Mouse (Mus musculus) heart, adult 8-10 months (tissue): ENCODE data around the gene Crisp3. TPM values are rescaled to one million over a fixed set of nuclear protein-coding genes. Genes with fewer than 3 reads are reported as not detected.
"Not testable (repeated sequence)": the region's sequence is repeated elsewhere in the genome, so short reads cannot be mapped to it uniquely, and the experiment has no call there.

Experiments
- DNase-seq: peaks from one replicate; pipeline ENCODE4 v3.0.0; 2022; ENCODE audit warnings: low spot score
- total RNA-seq, 4 experiments: library from RNA; stranded (reverse); gene quantifications; 2 replicates each; pipeline ENCODE4 v1.2.4; 2022

Gene Crisp3
- not detected for total RNA-seq

DNA sequence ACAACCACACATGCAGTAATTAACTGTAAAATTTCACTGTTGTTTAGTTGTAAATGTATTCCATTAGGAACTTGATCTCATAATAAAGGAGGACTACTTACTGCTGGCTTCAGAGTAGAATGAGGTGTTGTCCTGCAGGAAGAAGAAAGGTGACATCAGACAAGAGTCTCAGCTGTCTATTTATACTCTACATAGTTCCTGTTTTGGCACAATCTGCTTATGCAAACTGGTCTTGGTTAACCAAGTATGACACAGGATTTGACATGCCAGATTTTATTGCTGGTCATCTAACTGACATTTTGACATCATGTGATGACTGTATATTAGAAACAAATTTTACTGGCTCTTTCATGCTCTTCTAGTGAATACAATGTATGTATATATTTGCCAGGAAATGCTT lies at the start of gene Crisp3:
TSS of gene Crisp3 (minus strand) at position 154 of the 400 bp plus-strand sequence.
- no peak for DNase-seq

DNA sequence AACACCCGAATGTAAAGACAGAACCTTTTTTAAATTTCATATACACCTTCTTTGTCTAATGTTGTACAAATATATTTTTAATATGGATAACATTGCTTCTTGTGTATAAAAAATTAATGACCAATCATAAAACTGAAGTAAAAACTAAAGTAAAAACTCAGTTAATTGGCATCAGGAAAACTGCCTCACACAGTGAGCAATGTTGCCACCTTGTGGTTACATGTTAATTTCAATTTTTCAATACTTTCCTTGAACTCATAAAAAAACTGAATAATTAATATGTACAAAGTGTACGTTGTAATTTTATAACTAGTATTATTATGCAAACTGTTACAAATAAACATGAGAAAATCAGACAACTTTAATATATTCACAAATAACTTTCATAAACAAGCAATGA lies 43.3 kb upstream of the Crisp3 start:
- DNase-seq: no peak

- no peak for DNase-seq
Measured at GRCm38 (mm10) chr17:40275519-40275918, 33.4 kb upstream of the Crisp3 start.

DNA sequence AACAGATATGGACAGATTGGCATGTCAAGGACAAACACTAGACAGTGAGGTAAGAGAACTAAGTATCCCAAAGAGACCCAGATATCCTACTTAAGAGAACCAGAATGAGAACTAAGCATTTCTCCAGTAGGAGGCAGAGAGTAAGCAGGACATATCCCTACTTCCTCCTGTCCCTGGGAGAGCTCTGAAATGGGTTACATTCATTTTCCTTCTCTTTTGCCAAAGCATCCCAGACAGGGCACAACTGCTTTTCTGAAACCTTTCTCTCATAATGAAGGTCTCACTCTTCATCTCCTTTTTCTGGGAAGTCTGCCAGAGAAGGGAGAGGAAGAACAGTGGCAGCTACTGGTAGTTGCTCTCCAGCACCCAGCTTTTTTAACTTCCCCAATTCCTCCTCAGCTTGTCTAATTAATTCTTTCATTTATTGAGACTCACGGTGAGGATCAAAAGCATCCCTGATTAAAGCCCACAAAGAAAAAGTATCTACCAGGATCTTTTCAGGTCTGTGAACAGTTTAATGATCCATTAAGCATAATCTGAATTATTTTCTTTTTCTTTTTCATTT lies 32.9 kb upstream of the Crisp3 start:
- DNase-seq: no peak

- no peak for DNase-seq
Measured at GRCm38 (mm10) chr17:40252487-40252886, 10.4 kb upstream of the Crisp3 start.

DNA sequence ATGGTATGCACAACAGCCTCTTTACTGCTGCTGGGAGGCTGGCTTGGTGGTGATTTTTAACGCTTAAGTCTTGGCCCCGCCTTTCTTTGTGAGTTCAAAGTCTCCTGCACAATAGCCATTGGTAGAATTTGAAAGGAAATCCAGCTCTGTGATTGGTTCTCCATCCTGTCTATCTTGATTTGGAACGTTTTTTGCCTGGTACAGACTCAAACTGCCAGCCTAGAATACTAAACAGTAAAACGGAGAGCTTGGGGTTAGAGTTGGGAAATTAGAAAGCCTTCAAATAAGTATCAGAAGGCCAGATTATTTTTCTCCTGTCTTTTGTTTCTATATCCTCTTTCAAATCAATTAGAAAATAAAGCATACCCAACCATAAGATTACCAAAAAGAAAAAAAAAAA lies 33.5 kb downstream of the Crisp3 start, which contains the start of gene Pgk2:
TSS of gene Pgk2 (minus strand) at position 101 of the 400 bp plus-strand sequence.
- no peak for DNase-seq

GRCm38 (mm10) chr17:40201803-40202202 lies 40.3 kb downstream of the Crisp3 start:
- DNase-seq: not testable (repeated sequence)

- not testable (repeated sequence) for DNase-seq
Measured at GRCm38 (mm10) chr17:40190192-40190591, 51.9 kb downstream of the Crisp3 start.

Other genes with a start within 250 kb of the Crisp3 start
- gene AC192777.2, start 146.8 kb downstream of the Crisp3 start, total RNA-seq: not detected
- gene Pgk2, start 33.6 kb downstream of the Crisp3 start, total RNA-seq: not detected
- gene Crisp1, start 76.9 kb upstream of the Crisp3 start, total RNA-seq: not detected